Mouse (Mus musculus): ENCODE measurements around the gene Card14. TPM values are rescaled to one million over a fixed set of nuclear protein-coding genes. Genes with fewer than 3 reads are reported as not detected.

The Card14 gene
- polyA plus RNA-seq, 1 experiment from 2014 or later, result 0.24 TPM

DNA sequence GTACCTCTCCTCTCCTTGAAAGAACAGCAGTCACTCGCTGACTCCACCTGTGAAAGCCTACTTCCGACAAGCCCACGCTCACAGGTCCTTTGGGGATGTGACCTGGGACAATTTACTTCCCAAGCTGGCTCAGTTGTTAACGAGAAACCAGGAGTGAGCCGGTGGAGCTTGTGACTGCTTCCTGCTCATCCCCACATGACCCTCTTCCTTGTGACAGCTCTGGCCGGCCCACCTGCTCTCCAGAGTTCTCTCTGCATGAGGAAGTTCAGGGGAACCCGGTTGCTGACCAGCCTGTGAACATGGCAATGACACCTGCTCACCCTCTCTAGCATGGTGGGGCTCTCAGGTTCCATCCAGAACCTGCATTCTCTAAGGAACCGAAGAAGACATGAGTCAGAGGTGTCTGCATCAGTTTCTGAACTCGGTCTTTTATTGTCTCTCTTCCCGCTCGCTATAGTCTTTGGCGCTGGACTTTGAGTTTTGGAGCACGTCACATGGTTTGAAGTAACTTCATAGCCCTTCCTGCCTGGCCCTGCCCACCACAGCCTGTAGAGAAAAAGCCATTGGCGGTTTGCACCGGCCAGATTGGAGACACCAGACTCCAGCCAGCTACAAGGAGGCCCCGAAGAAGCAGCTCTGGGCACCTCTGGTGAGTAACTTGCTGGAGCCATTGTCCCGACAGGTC is 6.8 kb downstream of the Card14 start:
- Histone ChIP-seq H3K4me3 (ENCODE audit: low read depth, low read length) (no peak overlapping the region), H3K9ac (ENCODE audit: low read depth, low read length) (peak overlapping the region; percentile 15; the same call in 1 of the 2 replicates), H3K4me2 (ENCODE audit: low read depth, low read length) (peak overlapping the region; percentile 17; the same call in 1 of the 2 replicates), H3K4me1 (ENCODE audit: control insufficient read depth, low read depth, low read length) (no peaks in the 10 kb centered on the region), H3K27ac (ENCODE audit: low read length) (no peak overlapping the region), H3K27me3 (ENCODE audit: control insufficient read depth, insufficient read depth, low read depth, low read length) (peaks cover 5% of the 10 kb centered on the region; the same call in 1 of the 2 replicates), H3K9me3 (replicated peaks; ENCODE audit: control insufficient read depth, low read length) (no peaks in the 10 kb centered on the region), H3K36me3 (ENCODE audit: control insufficient read depth, insufficient read depth) (no peaks in the 10 kb centered on the region)
- 0 out of 2 replicates have a peak, but pooled peaks have one; percentile 41 for ATAC-seq (ENCODE audit: low read depth)
- 45% methylated on average over 17 of the region's 17 CpGs for WGBS (ENCODE audit: insufficient replicate concordance)

DNA sequence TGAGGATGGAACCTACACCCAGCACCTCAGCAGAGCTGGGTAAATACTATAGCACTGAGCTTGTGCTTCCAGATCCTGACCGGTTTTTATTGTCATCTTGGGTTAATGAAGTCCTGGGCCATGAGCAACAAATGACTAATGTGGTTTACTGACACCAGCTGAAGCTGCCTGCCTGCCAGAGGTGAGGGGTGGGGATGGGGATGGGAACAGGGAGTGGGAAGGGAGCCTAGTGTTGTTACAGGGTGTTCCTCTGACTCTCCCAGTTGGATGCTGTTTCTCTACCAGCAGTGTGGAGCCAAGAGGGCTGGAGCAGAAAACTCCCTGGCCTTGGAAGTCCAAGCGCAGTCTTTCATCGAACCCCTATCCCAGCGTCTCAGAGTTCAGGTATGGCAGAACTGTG is 9.2 kb downstream of the Card14 start:
- H3K4me1 ChIP-seq (ENCODE audit: control insufficient read depth, low read depth, low read length), result no peaks in the 10 kb centered on the region
- no peaks in the 10 kb centered on the region for H3K36me3 ChIP-seq (ENCODE audit: control insufficient read depth, insufficient read depth)
- no peaks in the 10 kb centered on the region for H3K27me3 ChIP-seq (ENCODE audit: control insufficient read depth, insufficient read depth, low read depth, low read length)
- no peak for ATAC-seq (ENCODE audit: low read depth)
- H3K9me3 ChIP-seq (replicated peaks; ENCODE audit: control insufficient read depth, low read length), result no peaks in the 10 kb centered on the region
- H3K4me3 ChIP-seq (ENCODE audit: low read depth, low read length), result no peak overlapping the region
- WGBS (ENCODE audit: insufficient replicate concordance), result 78% methylated on average over 4 of the region's 4 CpGs
- H3K4me2 ChIP-seq (ENCODE audit: low read depth, low read length), result no peak overlapping the region
- H3K27ac ChIP-seq (ENCODE audit: low read length), result no peak overlapping the region
- H3K9ac ChIP-seq (ENCODE audit: low read depth, low read length), result no peak overlapping the region

DNA sequence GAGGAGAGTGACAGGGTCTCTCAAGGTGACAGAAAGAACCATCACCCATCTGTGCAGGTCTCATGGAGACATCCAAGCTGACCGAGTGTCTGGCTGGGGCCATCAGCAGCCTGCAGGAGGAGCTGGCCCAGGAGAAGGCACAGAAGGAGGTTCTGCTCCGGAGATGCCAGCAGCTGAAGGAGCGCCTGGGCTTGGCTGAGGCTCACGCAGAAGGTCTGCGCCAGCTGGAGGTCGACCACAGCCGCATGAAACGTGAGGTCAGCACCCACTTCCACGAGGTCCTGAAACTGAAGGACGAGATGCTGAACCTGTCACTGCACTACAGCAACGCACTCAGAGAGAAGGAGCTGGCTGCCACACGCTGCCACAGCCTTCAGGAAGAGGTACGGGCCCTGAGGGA is 15.0 kb downstream of the Card14 start:
- Histone ChIP-seq H3K36me3 (ENCODE audit: control insufficient read depth, insufficient read depth) (no peaks in the 10 kb centered on the region), H3K9ac (ENCODE audit: low read depth, low read length) (no peak overlapping the region), H3K27ac (ENCODE audit: low read length) (no peak overlapping the region), H3K27me3 (ENCODE audit: control insufficient read depth, insufficient read depth, low read depth, low read length) (no peaks in the 10 kb centered on the region), H3K4me2 (ENCODE audit: low read depth, low read length) (no peak overlapping the region), H3K9me3 (replicated peaks; ENCODE audit: control insufficient read depth, low read length) (no peaks in the 10 kb centered on the region; the same call in 1 of the 2 replicates), H3K4me1 (ENCODE audit: control insufficient read depth, low read depth, low read length) (no peaks in the 10 kb centered on the region), H3K4me3 (ENCODE audit: low read depth, low read length) (no peak overlapping the region)
- 58% methylated on average over 13 of the region's 13 CpGs for WGBS (ENCODE audit: insufficient replicate concordance)
- ATAC-seq (ENCODE audit: low read depth), result no peak

DNA sequence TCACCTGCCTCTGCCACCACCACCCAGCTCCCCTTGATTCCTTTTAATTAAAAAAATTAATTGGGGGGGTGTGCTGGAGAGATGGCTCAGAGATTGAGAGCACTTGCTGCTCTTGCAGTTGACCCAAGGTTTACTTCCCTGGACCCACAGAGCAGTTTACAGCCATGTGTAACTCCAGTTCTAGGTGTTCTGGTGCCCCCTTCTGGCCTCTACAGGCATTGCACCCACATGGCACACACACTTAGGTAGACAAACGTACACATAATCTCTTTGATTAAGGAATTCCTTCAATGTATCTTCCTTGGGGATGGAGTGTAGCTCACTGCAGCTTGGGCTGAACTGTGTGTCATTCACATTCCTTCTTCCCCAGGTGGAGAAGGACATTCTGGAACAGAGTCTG is 17.5 kb downstream of the Card14 start:
- no peak overlapping the region for H3K4me2 ChIP-seq (ENCODE audit: low read depth, low read length)
- no peaks in the 10 kb centered on the region for H3K36me3 ChIP-seq (ENCODE audit: control insufficient read depth, insufficient read depth)
- no peak overlapping the region for H3K4me3 ChIP-seq (ENCODE audit: low read depth, low read length)
- H3K27ac ChIP-seq (ENCODE audit: low read length), result no peak overlapping the region
- no peaks in the 10 kb centered on the region; the same call in 1 of the 2 replicates for H3K9me3 ChIP-seq (replicated peaks; ENCODE audit: control insufficient read depth, low read length)
- 63% methylated on average over 1 of the region's 1 CpGs for WGBS (ENCODE audit: insufficient replicate concordance)
- no peaks in the 10 kb centered on the region for H3K27me3 ChIP-seq (ENCODE audit: control insufficient read depth, insufficient read depth, low read depth, low read length)
- H3K4me1 ChIP-seq (ENCODE audit: control insufficient read depth, low read depth, low read length), result no peaks in the 10 kb centered on the region
- ATAC-seq (ENCODE audit: low read depth), result no peak
- H3K9ac ChIP-seq (ENCODE audit: low read depth, low read length), result no peak overlapping the region

DNA sequence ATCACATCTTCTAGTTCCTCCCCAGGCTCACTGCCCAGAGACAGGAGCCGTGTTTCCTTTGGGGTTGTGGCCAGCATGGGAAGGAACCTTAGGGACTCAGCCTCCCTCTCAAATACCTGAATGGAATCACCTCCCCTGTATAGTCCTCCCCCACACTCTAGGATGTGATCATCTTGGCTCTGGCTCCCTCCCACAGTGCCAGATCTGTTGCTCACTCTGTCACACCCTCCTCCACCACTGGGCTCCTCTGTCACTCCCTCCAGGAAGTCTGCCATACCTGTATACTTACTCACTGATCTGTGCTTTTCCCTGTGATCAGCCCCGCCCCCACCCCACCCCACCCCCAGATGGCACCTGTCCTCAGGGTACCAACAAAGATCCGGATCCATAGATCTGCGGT is 23.0 kb downstream of the Card14 start:
- peaks cover 6% of the 10 kb centered on the region; the same call in 1 of the 2 replicates for H3K27me3 ChIP-seq (ENCODE audit: control insufficient read depth, insufficient read depth, low read depth, low read length)
- H3K36me3 ChIP-seq (ENCODE audit: control insufficient read depth, insufficient read depth), result no peaks in the 10 kb centered on the region
- no peaks in the 10 kb centered on the region for H3K4me1 ChIP-seq (ENCODE audit: control insufficient read depth, low read depth, low read length)
- 55% methylated on average over 4 of the region's 4 CpGs for WGBS (ENCODE audit: insufficient replicate concordance)
- no peak overlapping the region for H3K4me2 ChIP-seq (ENCODE audit: low read depth, low read length)
- H3K9me3 ChIP-seq (replicated peaks; ENCODE audit: control insufficient read depth, low read length), result no peaks in the 10 kb centered on the region
- ATAC-seq (ENCODE audit: low read depth), result no peak
- no peak overlapping the region for H3K4me3 ChIP-seq (ENCODE audit: low read depth, low read length)
- H3K27ac ChIP-seq (ENCODE audit: low read length), result no peak overlapping the region
- H3K9ac ChIP-seq (ENCODE audit: low read depth, low read length), result no peak overlapping the region

DNA sequence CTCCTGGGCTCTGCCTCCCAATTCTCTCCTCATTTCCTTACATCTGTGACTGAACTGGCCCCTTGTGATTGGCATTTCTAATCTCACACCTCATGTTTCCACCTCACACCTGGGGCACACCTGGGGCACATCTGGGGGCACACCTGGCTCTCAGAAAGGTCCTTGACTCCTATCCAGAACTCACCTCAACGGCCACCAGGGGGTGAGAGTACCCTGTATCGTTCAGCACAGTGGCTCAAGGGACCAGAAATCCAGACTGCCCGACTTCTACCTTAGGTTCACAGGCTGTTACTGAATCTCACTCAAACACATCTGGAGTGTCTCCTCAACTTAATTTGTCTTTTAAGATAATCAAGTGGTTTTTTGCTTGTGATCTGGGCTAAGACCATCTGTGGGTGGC is 24.4 kb downstream of the Card14 start:
- no peaks in the 10 kb centered on the region for H3K9me3 ChIP-seq (replicated peaks; ENCODE audit: control insufficient read depth, low read length)
- H3K27me3 ChIP-seq (ENCODE audit: control insufficient read depth, insufficient read depth, low read depth, low read length), result peaks cover 6% of the 10 kb centered on the region; the same call in 1 of the 2 replicates
- no peak overlapping the region for H3K4me3 ChIP-seq (ENCODE audit: low read depth, low read length)
- H3K4me1 ChIP-seq (ENCODE audit: control insufficient read depth, low read depth, low read length), result no peaks in the 10 kb centered on the region
- no peak overlapping the region for H3K4me2 ChIP-seq (ENCODE audit: low read depth, low read length)
- no peak for ATAC-seq (ENCODE audit: low read depth)
- no peak overlapping the region for H3K27ac ChIP-seq (ENCODE audit: low read length)
- H3K36me3 ChIP-seq (ENCODE audit: control insufficient read depth, insufficient read depth), result no peaks in the 10 kb centered on the region
- H3K9ac ChIP-seq (ENCODE audit: low read depth, low read length), result no peak overlapping the region
- 24% methylated on average over 3 of the region's 3 CpGs for WGBS (ENCODE audit: insufficient replicate concordance)

DNA sequence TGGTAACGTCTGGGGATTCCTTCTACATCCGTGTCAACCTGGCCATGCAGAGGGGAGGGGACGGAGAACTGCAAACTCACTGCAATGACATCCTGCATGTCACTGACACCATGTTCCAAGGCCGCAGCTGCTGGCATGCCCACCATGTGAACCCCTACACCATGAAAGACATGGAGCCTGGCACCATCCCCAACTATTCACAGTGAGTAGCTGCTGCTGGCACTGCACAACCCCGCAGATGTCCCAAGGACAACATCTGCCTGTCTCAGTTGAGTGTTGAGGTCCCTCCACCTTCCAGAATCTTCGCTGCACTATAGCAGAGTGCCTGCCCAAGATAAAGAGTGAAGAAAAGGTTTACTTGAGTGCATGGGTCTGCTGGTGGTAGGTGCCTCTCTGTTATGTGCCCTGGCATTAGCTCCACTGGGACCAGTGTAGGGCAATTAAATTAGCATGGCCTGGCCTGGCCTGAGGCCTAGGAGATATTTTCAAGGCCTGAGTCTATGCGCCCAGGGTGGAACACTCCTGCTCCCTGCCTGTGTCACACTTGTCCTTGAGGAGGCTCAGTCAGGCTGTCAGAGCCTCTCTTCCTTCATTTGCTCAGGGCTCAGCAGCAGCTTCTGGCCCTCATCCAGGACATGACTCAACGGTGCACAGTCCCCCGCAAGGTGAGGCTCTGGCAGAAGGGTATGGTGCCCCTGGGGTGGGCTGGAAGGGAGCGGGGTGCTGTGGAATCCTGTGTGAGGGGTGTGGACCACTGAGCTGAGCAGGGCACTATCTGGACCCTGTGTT is 30.9 kb downstream of the Card14 start:
- no peaks in the 10 kb centered on the region for H3K36me3 ChIP-seq (ENCODE audit: control insufficient read depth, insufficient read depth)
- ATAC-seq (ENCODE audit: low read depth), result no peak

DNA sequence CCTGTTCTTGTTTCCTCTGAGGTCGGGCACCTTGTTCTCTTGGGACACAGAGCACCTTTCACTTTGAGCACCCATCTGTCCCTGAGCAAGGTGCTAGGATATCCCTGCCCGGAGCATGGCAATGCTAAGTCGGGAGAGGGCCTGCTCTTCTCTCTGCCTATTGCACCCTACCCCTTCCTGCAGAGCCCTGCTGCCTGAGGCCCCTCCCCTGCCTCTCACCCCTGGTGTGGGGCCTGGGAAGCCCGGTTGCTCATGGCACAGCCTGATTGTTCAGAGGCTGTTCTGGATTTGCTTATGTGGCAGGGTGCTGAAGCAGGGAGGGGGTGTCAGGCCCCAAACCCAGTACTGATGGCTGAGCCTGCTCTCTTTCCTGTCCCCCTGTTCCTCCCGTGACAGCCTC is 31.6 kb downstream of the Card14 start:
- Histone ChIP-seq H3K4me3 (ENCODE audit: low read depth, low read length) (no peak overlapping the region), H3K27me3 (ENCODE audit: control insufficient read depth, insufficient read depth, low read depth, low read length) (no peaks in the 10 kb centered on the region), H3K9me3 (replicated peaks; ENCODE audit: control insufficient read depth, low read length) (no peaks in the 10 kb centered on the region), H3K27ac (ENCODE audit: low read length) (no peak overlapping the region), H3K4me1 (ENCODE audit: control insufficient read depth, low read depth, low read length) (no peaks in the 10 kb centered on the region), H3K9ac (ENCODE audit: low read depth, low read length) (no peak overlapping the region), H3K36me3 (ENCODE audit: control insufficient read depth, insufficient read depth) (no peaks in the 10 kb centered on the region), H3K4me2 (ENCODE audit: low read depth, low read length) (no peak overlapping the region)
- no peak for ATAC-seq (ENCODE audit: low read depth)
- 48% methylated on average over 5 of the region's 5 CpGs for WGBS (ENCODE audit: insufficient replicate concordance)

More for the DNA sequence above, 30.9 kb downstream of the Card14 start:
- 66% methylated on average over 10 of the region's 10 CpGs for WGBS (ENCODE audit: insufficient replicate concordance)
- Histone ChIP-seq H3K27me3 (ENCODE audit: control insufficient read depth, insufficient read depth, low read depth, low read length) (no peaks in the 10 kb centered on the region), H3K9ac (ENCODE audit: low read depth, low read length) (no peak overlapping the region), H3K4me1 (ENCODE audit: control insufficient read depth, low read depth, low read length) (no peaks in the 10 kb centered on the region), H3K4me2 (ENCODE audit: low read depth, low read length) (no peak overlapping the region), H3K9me3 (replicated peaks; ENCODE audit: control insufficient read depth, low read length) (no peaks in the 10 kb centered on the region), H3K27ac (ENCODE audit: low read length) (no peak overlapping the region), H3K4me3 (ENCODE audit: low read depth, low read length) (no peak overlapping the region)

DNA sequence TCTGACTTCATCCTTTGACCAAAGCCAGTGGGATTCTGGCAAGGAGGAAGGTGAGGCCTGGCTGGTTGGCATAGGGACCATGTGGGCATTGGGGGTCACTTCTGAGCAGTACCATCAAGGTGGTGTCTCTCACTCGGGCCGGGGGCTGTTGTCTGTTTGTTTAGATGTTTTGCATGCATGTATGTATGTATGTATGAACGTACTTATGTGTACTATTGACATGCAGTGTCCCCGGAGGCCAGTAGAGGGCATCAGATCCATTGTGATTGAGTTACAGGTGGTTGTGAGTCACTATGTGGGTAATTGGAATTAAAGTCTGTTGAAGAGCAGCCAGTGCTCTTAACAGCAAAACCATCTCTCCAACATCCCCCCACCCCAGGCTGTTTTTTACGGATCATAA is 32.1 kb downstream of the Card14 start:
- WGBS (ENCODE audit: insufficient replicate concordance), result 4% methylated on average over 5 of the region's 5 CpGs
- Histone ChIP-seq H3K4me3 (ENCODE audit: low read depth, low read length) (no peak overlapping the region), H3K27ac (ENCODE audit: low read length) (no peak overlapping the region), H3K4me2 (ENCODE audit: low read depth, low read length) (no peak overlapping the region), H3K9ac (ENCODE audit: low read depth, low read length) (no peak overlapping the region), H3K9me3 (replicated peaks; ENCODE audit: control insufficient read depth, low read length) (no peaks in the 10 kb centered on the region), H3K4me1 (ENCODE audit: control insufficient read depth, low read depth, low read length) (no peaks in the 10 kb centered on the region), H3K36me3 (ENCODE audit: control insufficient read depth, insufficient read depth) (no peaks in the 10 kb centered on the region), H3K27me3 (ENCODE audit: control insufficient read depth, insufficient read depth, low read depth, low read length) (no peaks in the 10 kb centered on the region)
- ATAC-seq (ENCODE audit: low read depth), result no peak
